Mouse (Mus musculus) midbrain, embryonic 12.5 days (tissue): ENCODE measurements around the gene Ccnd1. TPM values are rescaled to one million over a fixed set of nuclear protein-coding genes. Genes with fewer than 3 reads are reported as not detected.
A peak's percentile ranks its signal among the peaks of the same experiment; 100 is the strongest.

Source experiments
- ATAC-seq: fragments of 200-750 bp; cut with Nextera tagmentation; 2 replicates; pipeline ENCODE4 v1.8.0; 2017; ENCODE audit warnings: low read depth, moderate TSS enrichment, moderate library complexity; ENCODE audit not compliant: low FRiP score
- H3K27ac ChIP-seq: fragments of 300-500 bp; sonication (generic); replicated peaks from 2 replicates; pipeline ENCODE4 v1.5.1; 2016; ENCODE audit warnings: mild to moderate bottlenecking
- H3K27me3 ChIP-seq: fragments of 300-500 bp; sonication (generic); 2 replicates; pipeline ENCODE4 v1.6.1; 2016; ENCODE audit warnings: mild to moderate bottlenecking
- H3K36me3 ChIP-seq: fragments of 300-500 bp; sonication (generic); 2 replicates; pipeline ENCODE4 v1.6.1; 2016
- H3K4me1 ChIP-seq: fragments of 300-500 bp; sonication (generic); 2 replicates; pipeline ENCODE4 v1.6.1; 2016
- H3K4me2 ChIP-seq: fragments of 300-500 bp; sonication (generic); replicated peaks from 2 replicates; pipeline ENCODE4 v1.6.1; 2016; ENCODE audit warnings: mild to moderate bottlenecking, moderate library complexity
- H3K4me3 ChIP-seq: fragments of 300-500 bp; sonication (generic); 2 replicates; pipeline ENCODE4 v1.5.1; 2016; ENCODE audit warnings: mild to moderate bottlenecking
- H3K9ac ChIP-seq: fragments of 300-500 bp; sonication (generic); replicated peaks from 2 replicates; pipeline ENCODE4 v1.6.1; 2016; ENCODE audit warnings: mild to moderate bottlenecking, moderate library complexity
- H3K9me3 ChIP-seq: fragments of 300-500 bp; sonication (generic); 2 replicates; pipeline ENCODE4 v1.6.1; 2016; ENCODE audit warnings: mild to moderate bottlenecking
- WGBS: fragments of 180-500 bp; shearing (Covaris S2); methylation state at CpG from one replicate; pipeline ENCODE4 v1.1.7; 2016; 5-methylcytosine and 5-hydroxymethylcytosine counted together
- polyA plus RNA-seq: library from polyadenylated mRNA; unstranded; fragments of >200 nt; fragmentation: Nextera tagmentation; extraction: Ambion mirVana; gene quantifications from 2 replicates; pipeline ENCODE4 v1.2.1, GENCODE M21; 2016

The Ccnd1 gene
- polyA plus RNA-seq, 1 experiment from 2014 or later = 289 TPM

DNA sequence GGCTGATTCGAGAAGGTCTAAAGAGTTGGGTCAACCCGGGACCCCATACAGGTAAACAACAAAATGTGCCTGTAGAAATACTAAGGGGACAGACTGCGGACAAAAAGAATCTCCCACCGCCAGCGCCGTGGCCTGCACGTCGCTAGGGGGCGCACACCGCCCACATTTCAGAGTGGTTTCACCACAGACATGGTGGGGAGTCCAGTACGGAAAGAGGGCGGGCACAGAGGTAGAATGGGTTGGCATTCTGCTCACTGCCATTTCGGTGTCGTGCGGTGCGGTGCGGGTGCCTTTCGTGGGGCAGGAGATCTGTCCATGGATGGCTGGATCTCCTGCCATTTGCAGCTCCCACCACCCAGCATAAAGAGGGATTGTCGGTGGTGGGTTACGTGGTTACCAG, 2.2 kb downstream of the Ccnd1 start:
- Histone ChIP-seq H3K9me3 (no peaks in the 10 kb centered on the region), H3K27me3 (peaks cover 38% of the 10 kb centered on the region), H3K27ac (peak overlapping the region; percentile 88), H3K4me2 (peak overlapping the region; percentile 94), H3K4me3 (peak overlapping the region; percentile 72), H3K4me1 (peaks cover 56% of the 10 kb centered on the region), H3K9ac (peak overlapping the region; percentile 84), H3K36me3 (peaks cover 46% of the 10 kb centered on the region)
- WGBS = 3% methylated on average over 20 of the region's 20 CpGs
- peak; percentile 41; the same call in 1 of the 2 replicates for ATAC-seq

DNA sequence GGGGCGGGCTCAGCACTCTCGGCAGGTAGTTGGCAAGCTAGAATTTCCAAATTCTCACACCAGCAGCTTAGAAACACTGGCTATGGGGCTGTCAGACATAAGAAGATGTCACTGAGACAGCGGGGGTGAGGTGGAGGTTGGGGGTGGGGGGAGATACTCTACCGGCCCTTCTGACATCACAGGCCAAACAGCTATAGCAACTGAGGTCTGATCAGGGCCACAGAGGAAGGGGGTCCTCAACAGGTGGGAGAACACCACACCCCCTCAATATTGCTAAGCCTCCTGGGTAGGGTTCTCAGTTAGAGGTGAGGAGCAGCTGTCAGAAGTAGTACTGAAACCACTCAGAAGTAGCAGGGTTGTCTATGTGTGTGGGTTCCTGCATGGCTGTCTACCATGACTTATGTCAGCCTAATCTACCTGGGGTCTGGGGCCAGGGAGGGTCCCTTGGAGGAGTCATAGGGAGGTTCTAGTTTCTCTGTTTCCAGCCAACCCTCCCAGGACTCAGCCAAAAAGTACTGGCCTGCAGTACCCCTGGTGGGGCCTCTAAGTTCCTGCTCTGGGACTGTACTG, 3.3 kb downstream of the Ccnd1 start:
- Histone ChIP-seq H3K27ac (0 out of 2 replicates have a peak overlapping the region, but pooled peaks have one; percentile 26), H3K4me1 (peaks cover 52% of the 10 kb centered on the region), H3K4me2 (peak overlapping the region; percentile 94)

DNA sequence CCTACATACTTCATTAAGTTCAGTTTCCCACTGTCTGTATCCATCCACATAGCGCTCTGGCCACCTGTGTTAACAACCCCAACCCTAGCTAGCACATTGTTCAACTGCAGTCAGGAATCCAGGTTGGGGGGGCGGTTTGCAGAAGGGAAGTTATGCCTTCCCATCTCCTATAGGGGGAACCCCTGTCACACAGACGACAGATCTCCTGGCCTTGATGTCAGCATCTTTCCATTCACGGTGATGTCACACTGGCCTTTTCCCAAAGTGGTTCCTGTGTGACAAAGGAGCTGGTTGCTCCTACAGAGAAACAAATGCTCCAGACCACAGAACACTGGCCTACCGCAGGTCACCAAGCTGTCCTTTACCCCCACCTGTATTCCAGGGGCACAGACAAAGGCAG, 4.2 kb downstream of the Ccnd1 start:
- peak overlapping the region; percentile 15; the same call in 1 of the 2 replicates for H3K9ac ChIP-seq
- H3K27ac ChIP-seq = 0 out of 2 replicates have a peak overlapping the region, but pooled peaks have one; percentile 26

More for the DNA sequence above, 3.3 kb downstream of the Ccnd1 start:
- WGBS = 90% methylated on average over 4 of the region's 4 CpGs
- Histone ChIP-seq H3K36me3 (peaks cover 52% of the 10 kb centered on the region), H3K4me3 (peak overlapping the region; percentile 72), H3K9ac (peak overlapping the region; percentile 46), H3K9me3 (no peaks in the 10 kb centered on the region), H3K27me3 (peaks cover 27% of the 10 kb centered on the region)
- ATAC-seq = no peak

DNA sequence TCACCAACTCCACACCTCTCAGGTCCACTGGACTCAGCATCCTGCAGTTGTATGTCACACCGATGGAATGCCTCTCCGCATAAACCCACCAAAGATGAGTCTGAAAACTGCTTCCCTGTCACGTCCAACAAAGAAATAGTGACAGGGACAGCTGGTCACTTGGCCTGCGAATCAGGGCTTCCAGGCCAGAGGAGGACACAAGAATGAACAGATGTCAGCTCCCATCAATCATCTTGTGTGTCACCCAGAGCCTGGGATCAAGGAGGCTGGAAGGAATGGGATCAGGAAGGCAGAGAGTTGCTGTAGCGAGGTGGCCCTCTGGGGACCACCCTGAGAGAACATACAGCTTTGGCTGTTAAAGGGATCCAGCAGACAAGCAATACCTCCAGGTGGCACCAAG, 4.8 kb downstream of the Ccnd1 start:
- Histone ChIP-seq H3K4me2 (no peak overlapping the region), H3K4me1 (peaks cover 37% of the 10 kb centered on the region), H3K9me3 (no peaks in the 10 kb centered on the region), H3K27me3 (peaks cover 15% of the 10 kb centered on the region), H3K4me3 (no peak overlapping the region), H3K9ac (no peak overlapping the region), H3K27ac (no peak overlapping the region), H3K36me3 (peaks cover 61% of the 10 kb centered on the region)
- no peak for ATAC-seq
- WGBS = 70% methylated on average over 5 of the region's 5 CpGs

More for the DNA sequence above, 4.2 kb downstream of the Ccnd1 start:
- H3K4me2 ChIP-seq = peak overlapping the region; percentile 94; the same call in 1 of the 2 replicates
- peaks cover 44% of the 10 kb centered on the region for H3K4me1 ChIP-seq
- H3K9me3 ChIP-seq = no peaks in the 10 kb centered on the region
- peaks cover 56% of the 10 kb centered on the region for H3K36me3 ChIP-seq
- H3K4me3 ChIP-seq = no peak overlapping the region
- H3K27me3 ChIP-seq = peaks cover 22% of the 10 kb centered on the region
- no peak for ATAC-seq
- WGBS = 64% methylated on average over 5 of the region's 5 CpGs

DNA sequence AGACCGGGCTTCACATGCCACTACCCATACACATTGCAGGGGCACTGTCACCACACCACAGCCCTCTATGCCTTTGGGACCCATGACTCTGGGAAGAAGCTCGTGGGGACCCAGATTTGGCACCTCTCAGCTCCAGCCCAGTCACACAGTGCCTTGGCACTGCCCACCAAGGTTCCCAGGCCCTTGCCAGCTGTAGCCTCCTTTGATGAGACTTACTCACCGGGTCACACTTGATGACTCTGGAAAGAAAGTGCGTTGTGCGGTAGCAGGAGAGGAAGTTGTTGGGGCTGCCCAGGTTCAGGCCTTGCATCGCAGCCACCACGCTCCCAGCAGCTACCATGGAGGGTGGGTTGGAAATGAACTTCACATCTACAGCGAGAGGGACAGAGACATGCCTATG, 5.9 kb downstream of the Ccnd1 start:
- 0 out of 2 replicates have a peak, but pooled peaks cover 5% of the 10 kb centered on the region for H3K27me3 ChIP-seq
- peaks cover 71% of the 10 kb centered on the region for H3K36me3 ChIP-seq
- no peak overlapping the region for H3K4me2 ChIP-seq
- H3K4me1 ChIP-seq = peaks cover 32% of the 10 kb centered on the region
- H3K9me3 ChIP-seq = no peaks in the 10 kb centered on the region
- WGBS = 92% methylated on average over 8 of the region's 8 CpGs
- no peak overlapping the region for H3K4me3 ChIP-seq
- H3K27ac ChIP-seq = 0 out of 2 replicates have a peak overlapping the region, but pooled peaks have one; percentile 35
- no peak overlapping the region for H3K9ac ChIP-seq
- ATAC-seq = no peak

DNA sequence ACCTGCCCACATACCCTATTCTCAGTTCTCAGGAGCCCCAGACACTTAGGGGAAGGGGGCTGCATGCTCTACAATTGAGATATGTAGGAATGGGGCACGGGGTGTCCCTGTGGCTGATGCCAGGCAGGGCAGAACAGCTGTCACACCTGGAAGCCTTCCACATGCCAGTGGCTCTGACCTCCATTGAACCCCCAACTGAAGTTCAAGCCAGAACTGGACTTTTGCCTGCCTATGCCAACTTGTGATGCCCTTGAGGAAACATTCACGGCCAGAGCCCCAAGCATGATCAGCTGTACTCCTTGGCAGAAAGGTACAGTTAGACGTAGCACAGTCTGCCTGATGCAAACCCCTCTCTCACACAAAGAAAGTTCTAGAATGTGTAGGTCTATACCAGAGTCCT, 6.4 kb downstream of the Ccnd1 start:
- Histone ChIP-seq H3K27ac (no peak overlapping the region), H3K36me3 (peaks cover 74% of the 10 kb centered on the region), H3K9ac (no peak overlapping the region), H3K9me3 (no peaks in the 10 kb centered on the region), H3K4me1 (peaks cover 30% of the 10 kb centered on the region), H3K4me2 (no peak overlapping the region), H3K4me3 (no peak overlapping the region), H3K27me3 (0 out of 2 replicates have a peak, but pooled peaks cover 5% of the 10 kb centered on the region)
- WGBS = 91% methylated on average over 3 of the region's 3 CpGs
- no peak for ATAC-seq

DNA sequence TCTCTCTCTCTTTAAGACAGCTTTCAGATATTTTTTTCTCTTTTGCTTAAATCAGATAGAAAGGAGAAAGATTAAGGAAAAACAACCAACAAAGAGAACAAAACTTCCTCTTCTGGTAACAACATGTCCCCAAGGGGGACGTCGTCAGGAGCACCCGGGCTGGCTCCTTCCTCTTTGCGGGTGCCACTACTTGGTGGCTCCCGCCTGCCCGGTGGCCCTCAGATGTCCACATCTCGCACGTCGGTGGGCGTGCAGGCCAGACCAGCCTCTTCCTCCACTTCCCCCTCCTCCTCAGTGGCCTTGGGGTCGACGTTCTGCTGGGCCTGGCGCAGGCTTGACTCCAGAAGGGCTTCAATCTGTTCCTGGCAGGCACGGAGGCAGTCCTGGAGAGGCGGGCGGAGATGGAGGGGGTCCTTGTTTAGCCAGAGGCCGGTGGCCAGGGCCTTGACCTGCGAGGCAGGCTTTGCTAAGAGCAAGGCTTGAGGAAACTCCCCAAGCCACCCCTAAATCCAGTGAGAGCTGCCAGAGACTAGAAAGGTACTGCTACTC, 7.3 kb downstream of the Ccnd1 start:
- H3K27me3 ChIP-seq = no peaks in the 10 kb centered on the region
- H3K9me3 ChIP-seq = no peaks in the 10 kb centered on the region
- H3K4me2 ChIP-seq = no peak overlapping the region
- H3K27ac ChIP-seq = no peak overlapping the region
- 82% methylated on average over 18 of the region's 18 CpGs for WGBS
- ATAC-seq = no peak
- H3K4me3 ChIP-seq = no peak overlapping the region
- peaks cover 74% of the 10 kb centered on the region for H3K36me3 ChIP-seq
- no peak overlapping the region for H3K9ac ChIP-seq
- peaks cover 24% of the 10 kb centered on the region for H3K4me1 ChIP-seq

DNA sequence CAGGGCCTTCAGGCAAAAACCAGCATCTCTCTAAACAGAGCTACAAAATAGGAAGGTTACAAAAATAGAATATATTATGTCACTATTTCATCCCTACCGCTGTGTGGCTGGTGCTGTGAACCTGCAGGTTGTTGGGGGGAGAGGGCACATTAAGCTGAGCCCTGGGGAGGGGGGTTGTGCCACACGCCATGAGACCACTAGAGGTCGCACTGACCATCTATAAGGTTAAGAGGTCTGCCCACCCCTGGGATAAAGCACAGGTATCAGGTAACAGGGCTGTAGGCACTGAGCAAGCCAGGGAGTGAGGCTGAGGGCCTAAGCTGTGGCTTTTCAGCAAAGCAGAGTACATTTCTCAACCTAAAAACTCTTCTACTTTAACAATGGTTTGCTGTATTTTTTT, 7.9 kb downstream of the Ccnd1 start:
- WGBS = 25% methylated on average over 3 of the region's 3 CpGs
- Histone ChIP-seq H3K9ac (no peak overlapping the region), H3K4me1 (peaks cover 19% of the 10 kb centered on the region), H3K27me3 (no peaks in the 10 kb centered on the region), H3K4me2 (no peak overlapping the region), H3K9me3 (no peaks in the 10 kb centered on the region), H3K27ac (no peak overlapping the region), H3K36me3 (peaks cover 69% of the 10 kb centered on the region), H3K4me3 (no peak overlapping the region)
- ATAC-seq = no peak

DNA sequence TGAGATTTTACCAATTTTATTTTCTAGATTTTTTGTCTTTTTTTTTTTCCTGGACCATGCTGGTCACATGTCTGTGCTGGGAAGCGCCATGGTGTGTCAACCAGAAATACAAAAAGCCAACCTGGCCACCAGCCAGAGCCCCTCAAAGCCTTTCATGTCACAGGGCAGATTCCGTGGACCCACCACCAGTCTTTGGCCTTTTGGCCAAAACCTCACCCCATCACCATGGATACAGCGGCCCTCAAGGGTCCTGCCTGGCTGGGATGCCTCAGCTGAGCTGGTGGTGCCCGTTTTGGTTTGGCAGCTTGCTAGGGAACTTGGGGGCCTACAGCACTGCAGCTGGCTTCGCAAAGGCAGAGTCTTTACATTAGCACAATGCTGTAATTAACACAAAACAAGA, 9.8 kb downstream of the Ccnd1 start:
- H3K27me3 ChIP-seq = no peaks in the 10 kb centered on the region
- peaks cover 5% of the 10 kb centered on the region for H3K4me1 ChIP-seq
- H3K4me3 ChIP-seq = no peak overlapping the region
- H3K9ac ChIP-seq = no peak overlapping the region
- H3K9me3 ChIP-seq = no peaks in the 10 kb centered on the region
- H3K27ac ChIP-seq = 0 out of 2 replicates have a peak overlapping the region, but pooled peaks have one; percentile 27
- no peak overlapping the region for H3K4me2 ChIP-seq
- peaks cover 52% of the 10 kb centered on the region for H3K36me3 ChIP-seq
- no peak for ATAC-seq
- WGBS = 64% methylated on average over 5 of the region's 5 CpGs

DNA sequence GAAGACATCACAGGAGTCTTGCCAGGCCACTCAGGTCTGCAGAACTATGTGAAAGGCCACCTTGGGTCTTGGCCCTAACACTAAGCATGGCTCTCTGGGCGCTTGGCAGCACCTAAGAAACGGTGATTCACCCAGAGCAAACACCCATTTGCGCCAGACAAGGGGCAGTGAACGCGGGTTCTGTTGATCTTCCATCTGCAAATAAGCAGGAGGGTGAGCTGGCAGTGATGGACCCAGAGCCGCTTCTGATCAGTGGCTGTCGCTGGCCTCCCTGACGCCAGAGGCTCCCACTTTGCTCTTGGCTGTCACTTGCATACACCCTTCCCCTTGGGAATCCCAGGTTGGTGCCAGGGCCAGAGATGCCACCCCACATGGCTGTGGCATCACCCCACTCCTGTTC, 10.2 kb downstream of the Ccnd1 start:
- Histone ChIP-seq H3K36me3 (peaks cover 49% of the 10 kb centered on the region), H3K27ac (0 out of 2 replicates have a peak overlapping the region, but pooled peaks have one; percentile 6), H3K4me3 (no peak overlapping the region), H3K9me3 (no peaks in the 10 kb centered on the region), H3K9ac (no peak overlapping the region), H3K4me1 (peaks cover 5% of the 10 kb centered on the region), H3K27me3 (no peaks in the 10 kb centered on the region), H3K4me2 (no peak overlapping the region)
- 82% methylated on average over 8 of the region's 8 CpGs for WGBS
- no peak for ATAC-seq

DNA sequence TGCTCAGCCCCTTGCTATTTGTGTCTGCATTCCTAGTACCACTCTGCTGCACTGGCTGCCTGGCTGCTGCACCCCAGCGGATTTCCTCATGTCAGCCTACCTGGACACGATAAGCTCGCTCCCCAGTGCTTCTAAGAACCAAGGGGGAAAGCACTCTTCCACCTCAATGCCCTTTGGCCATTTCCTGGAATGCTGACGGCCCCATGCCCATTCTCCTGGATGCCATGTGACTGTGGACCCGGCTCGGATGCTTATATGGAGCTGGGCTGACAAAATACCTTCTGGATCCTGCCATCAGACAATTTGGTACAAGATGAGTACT, 10.9 kb downstream of the Ccnd1 start:
- H3K4me2 ChIP-seq = no peak overlapping the region
- 90% methylated on average over 6 of the region's 6 CpGs for WGBS
- H3K9ac ChIP-seq = no peak overlapping the region
- no peak for ATAC-seq
- H3K9me3 ChIP-seq = no peaks in the 10 kb centered on the region
- H3K4me1 ChIP-seq = peaks cover 5% of the 10 kb centered on the region
- no peak overlapping the region; the same call in 1 of the 2 replicates for H3K27ac ChIP-seq
- peaks cover 45% of the 10 kb centered on the region for H3K36me3 ChIP-seq
- H3K27me3 ChIP-seq = no peaks in the 10 kb centered on the region
- H3K4me3 ChIP-seq = no peak overlapping the region

DNA sequence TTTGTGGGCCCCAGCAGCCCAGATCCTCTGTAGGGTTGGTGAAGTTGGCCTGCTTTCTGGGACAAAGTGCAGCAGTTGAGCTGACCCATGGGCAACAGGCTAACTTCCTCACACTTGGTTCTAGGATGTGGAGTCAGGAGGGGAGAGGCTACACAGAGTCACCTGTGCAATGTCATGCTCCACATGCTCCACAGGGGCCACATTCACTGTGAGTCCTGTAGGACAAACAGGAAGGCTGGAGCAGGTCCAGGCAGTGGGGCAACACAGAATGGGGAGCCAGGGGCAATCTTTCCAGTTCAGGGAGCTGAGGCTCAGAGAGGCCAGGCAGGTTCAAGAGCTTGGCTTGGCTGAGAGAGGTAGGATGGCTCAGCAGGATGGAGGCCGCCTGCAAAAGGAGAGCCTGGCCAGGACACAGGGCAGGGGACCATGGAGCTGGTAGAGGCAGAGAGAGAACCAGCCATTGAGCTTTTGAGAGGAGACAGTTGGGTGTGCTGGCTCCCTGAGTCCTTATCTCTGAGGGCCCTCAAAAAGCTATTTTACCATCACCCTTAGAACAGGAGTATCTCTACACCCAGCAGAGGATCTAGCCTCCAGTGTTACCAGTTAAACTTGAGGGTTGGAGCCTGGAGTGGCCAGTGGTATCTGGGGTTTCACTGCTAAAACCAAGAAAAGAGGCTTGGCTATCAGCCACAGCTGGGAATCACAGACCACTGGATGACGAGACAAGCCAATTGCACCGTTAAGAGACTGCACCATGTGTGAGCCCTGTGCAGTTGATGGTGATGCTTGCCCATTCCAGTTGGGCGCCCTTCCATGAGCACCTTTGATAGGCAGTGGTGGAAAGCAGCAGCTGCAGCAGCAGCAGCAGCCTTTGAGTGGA, 11.5 kb downstream of the Ccnd1 start:
- Histone ChIP-seq H3K9ac (no peak overlapping the region), H3K36me3 (peaks cover 43% of the 10 kb centered on the region), H3K9me3 (no peaks in the 10 kb centered on the region), H3K27ac (peak overlapping the region; percentile 1; the same call in 1 of the 2 replicates), H3K4me3 (no peak overlapping the region), H3K4me1 (peaks cover 5% of the 10 kb centered on the region), H3K4me2 (no peak overlapping the region), H3K27me3 (no peaks in the 10 kb centered on the region)
- no peak for ATAC-seq
- WGBS = 79% methylated on average over 4 of the region's 4 CpGs
